Mouse (Mus musculus): ENCODE data around the gene Amdhd2. TPM values are rescaled to one million over a fixed set of nuclear protein-coding genes. Genes with fewer than 3 reads are reported as not detected.

The Amdhd2 gene
- polyA plus RNA-seq, 1 experiment, result 25.3 TPM

GRCm38 (mm10) chr17:24127592-24127991 lies 36.0 kb downstream of the Amdhd2 start:
- Histone ChIP-seq H3K9ac (ENCODE audit: low read depth, poor library complexity, severe bottlenecking) (no peak overlapping the region), H3K4me1 (ENCODE audit: control insufficient read depth, insufficient read depth, low read length) (peaks cover 6% of the 10 kb centered on the region), H3K36me3 (ENCODE audit: control insufficient read depth, insufficient read depth, low read length, poor library complexity, severe bottlenecking) (no peaks in the 10 kb centered on the region), H3K27me3 (ENCODE audit: control insufficient read depth, insufficient read depth, low read length, poor library complexity, severe bottlenecking) (no peaks in the 10 kb centered on the region), H3K9me3 (replicated peaks; ENCODE audit: control insufficient read depth, insufficient read depth, low read length, poor library complexity, severe bottlenecking) (no peaks in the 10 kb centered on the region), H3K27ac (ENCODE audit: insufficient read depth, low read length) (no peak overlapping the region), H3K4me3 (ENCODE audit: low read depth, low read length) (no peak overlapping the region)
- TF ChIP-seq CTCF (IDR thresholded peaks at IDR 0.05; ENCODE audit: low read depth, low read length), result no peak
- TF ChIP-seq POLR2A (IDR thresholded peaks at IDR 0.05; ENCODE audit: insufficient read depth, low read length), result no peak

- Histone ChIP-seq H3K4me3 (ENCODE audit: low read depth, low read length) (no peak overlapping the region), H3K9me3 (replicated peaks; ENCODE audit: control insufficient read depth, insufficient read depth, low read length, poor library complexity, severe bottlenecking) (no peaks in the 10 kb centered on the region), H3K36me3 (ENCODE audit: control insufficient read depth, insufficient read depth, low read length, poor library complexity, severe bottlenecking) (no peaks in the 10 kb centered on the region), H3K27ac (ENCODE audit: insufficient read depth, low read length) (no peak overlapping the region), H3K27me3 (ENCODE audit: control insufficient read depth, insufficient read depth, low read length, poor library complexity, severe bottlenecking) (no peaks in the 10 kb centered on the region), H3K4me1 (ENCODE audit: control insufficient read depth, insufficient read depth, low read length) (peaks cover 6% of the 10 kb centered on the region), H3K9ac (ENCODE audit: low read depth, poor library complexity, severe bottlenecking) (no peak overlapping the region)
- TF ChIP-seq EP300 (IDR thresholded peaks at IDR 0.05; ENCODE audit: insufficient read depth, low read depth, low read length) (no peak), CTCF (IDR thresholded peaks at IDR 0.05; ENCODE audit: low read depth, low read length) (no peak), POLR2A (IDR thresholded peaks at IDR 0.05; ENCODE audit: insufficient read depth, low read length) (no peak)
These were observed 36.8 kb downstream of the Amdhd2 start for GRCm38 (mm10) chr17:24126801-24127200.

GRCm38 (mm10) chr17:24119446-24119845 lies 44.1 kb downstream of the Amdhd2 start:
- TF ChIP-seq POLR2A (IDR thresholded peaks at IDR 0.05; ENCODE audit: insufficient read depth, low read length), result no peak
- TF ChIP-seq CTCF (IDR thresholded peaks at IDR 0.05; ENCODE audit: low read depth, low read length), result no peak
- no peak for TF ChIP-seq EP300 (IDR thresholded peaks at IDR 0.05; ENCODE audit: insufficient read depth, low read depth, low read length)
- Histone ChIP-seq H3K36me3 (ENCODE audit: control insufficient read depth, insufficient read depth, low read length, poor library complexity, severe bottlenecking) (no peaks in the 10 kb centered on the region), H3K27me3 (ENCODE audit: control insufficient read depth, insufficient read depth, low read length, poor library complexity, severe bottlenecking) (no peaks in the 10 kb centered on the region), H3K9me3 (replicated peaks; ENCODE audit: control insufficient read depth, insufficient read depth, low read length, poor library complexity, severe bottlenecking) (no peaks in the 10 kb centered on the region), H3K4me1 (ENCODE audit: control insufficient read depth, insufficient read depth, low read length) (no peaks in the 10 kb centered on the region), H3K9ac (ENCODE audit: low read depth, poor library complexity, severe bottlenecking) (no peak overlapping the region), H3K27ac (ENCODE audit: insufficient read depth, low read length) (no peak overlapping the region), H3K4me3 (ENCODE audit: low read depth, low read length) (no peak overlapping the region)

GRCm38 (mm10) chr17:24113031-24113430 lies 50.5 kb downstream of the Amdhd2 start:
- no peak for TF ChIP-seq EP300 (IDR thresholded peaks at IDR 0.05; ENCODE audit: insufficient read depth, low read depth, low read length)
- no peak overlapping the region for H3K9ac ChIP-seq (ENCODE audit: low read depth, poor library complexity, severe bottlenecking)
- H3K4me3 ChIP-seq (ENCODE audit: low read depth, low read length), result no peak overlapping the region
- no peaks in the 10 kb centered on the region for H3K4me1 ChIP-seq (ENCODE audit: control insufficient read depth, insufficient read depth, low read length)
- H3K27me3 ChIP-seq (ENCODE audit: control insufficient read depth, insufficient read depth, low read length, poor library complexity, severe bottlenecking), result no peaks in the 10 kb centered on the region
- H3K27ac ChIP-seq (ENCODE audit: insufficient read depth, low read length), result no peak overlapping the region
- H3K9me3 ChIP-seq (replicated peaks; ENCODE audit: control insufficient read depth, insufficient read depth, low read length, poor library complexity, severe bottlenecking), result no peaks in the 10 kb centered on the region
- peaks cover 9% of the 10 kb centered on the region for H3K36me3 ChIP-seq (ENCODE audit: control insufficient read depth, insufficient read depth, low read length, poor library complexity, severe bottlenecking)

- no peak overlapping the region for H3K9ac ChIP-seq (ENCODE audit: low read depth, poor library complexity, severe bottlenecking)
- no peak overlapping the region for H3K4me3 ChIP-seq (ENCODE audit: low read depth, low read length)
- H3K27me3 ChIP-seq (ENCODE audit: control insufficient read depth, insufficient read depth, low read length, poor library complexity, severe bottlenecking), result no peaks in the 10 kb centered on the region
- no peak for TF ChIP-seq POLR2A (IDR thresholded peaks at IDR 0.05; ENCODE audit: insufficient read depth, low read length)
- no peak for TF ChIP-seq CTCF (IDR thresholded peaks at IDR 0.05; ENCODE audit: low read depth, low read length)
- no peak for TF ChIP-seq EP300 (IDR thresholded peaks at IDR 0.05; ENCODE audit: insufficient read depth, low read depth, low read length)
- no peak overlapping the region for H3K27ac ChIP-seq (ENCODE audit: insufficient read depth, low read length)
- H3K4me1 ChIP-seq (ENCODE audit: control insufficient read depth, insufficient read depth, low read length), result no peaks in the 10 kb centered on the region
- no peaks in the 10 kb centered on the region for H3K9me3 ChIP-seq (replicated peaks; ENCODE audit: control insufficient read depth, insufficient read depth, low read length, poor library complexity, severe bottlenecking)
- H3K36me3 ChIP-seq (ENCODE audit: control insufficient read depth, insufficient read depth, low read length, poor library complexity, severe bottlenecking), result peaks cover 9% of the 10 kb centered on the region
These were observed 52.3 kb downstream of the Amdhd2 start for GRCm38 (mm10) chr17:24111256-24111655.

GRCm38 (mm10) chr17:24108896-24109295 lies 54.7 kb downstream of the Amdhd2 start:
- Histone ChIP-seq H3K4me3 (ENCODE audit: low read depth, low read length) (no peak overlapping the region), H3K27ac (ENCODE audit: insufficient read depth, low read length) (no peak overlapping the region), H3K9me3 (replicated peaks; ENCODE audit: control insufficient read depth, insufficient read depth, low read length, poor library complexity, severe bottlenecking) (no peaks in the 10 kb centered on the region), H3K36me3 (ENCODE audit: control insufficient read depth, insufficient read depth, low read length, poor library complexity, severe bottlenecking) (peaks cover 9% of the 10 kb centered on the region), H3K9ac (ENCODE audit: low read depth, poor library complexity, severe bottlenecking) (no peak overlapping the region), H3K4me1 (ENCODE audit: control insufficient read depth, insufficient read depth, low read length) (no peaks in the 10 kb centered on the region), H3K27me3 (ENCODE audit: control insufficient read depth, insufficient read depth, low read length, poor library complexity, severe bottlenecking) (no peaks in the 10 kb centered on the region)
- TF ChIP-seq CTCF (IDR thresholded peaks at IDR 0.05; ENCODE audit: low read depth, low read length) (no peak), EP300 (IDR thresholded peaks at IDR 0.05; ENCODE audit: insufficient read depth, low read depth, low read length) (no peak), POLR2A (IDR thresholded peaks at IDR 0.05; ENCODE audit: insufficient read depth, low read length) (no peak)

Other genes starting within 250 kb of the Amdhd2 start
- not detected in 2 replicates for gene Dcpp3, start 246.3 kb downstream of the Amdhd2 start, polyA plus RNA-seq (2011; ENCODE audit: insufficient read depth, insufficient read length, low read depth, missing spikeins)
- not detected in 2 replicates for gene Sbp, start 222.1 kb downstream of the Amdhd2 start, polyA plus RNA-seq (2011; ENCODE audit: insufficient read depth, insufficient read length, low read depth, missing spikeins)
- not detected in 2 replicates for gene Sbpl, start 208.5 kb downstream of the Amdhd2 start, polyA plus RNA-seq (2011; ENCODE audit: insufficient read depth, insufficient read length, low read depth, missing spikeins)
- not detected in 2 replicates for gene Prss30, start 183.2 kb downstream of the Amdhd2 start, polyA plus RNA-seq (2011; ENCODE audit: insufficient read depth, insufficient read length, low read depth, missing spikeins)
- gene Prss22, start 165.7 kb downstream of the Amdhd2 start, polyA plus RNA-seq (2011; ENCODE audit: insufficient read depth, insufficient read length, low read depth, missing spikeins), result 0.45 TPM in 1 of 2 replicates, not detected in the other
- gene Prss27, start 125.6 kb downstream of the Amdhd2 start, polyA plus RNA-seq (2011; ENCODE audit: insufficient read depth, insufficient read length, low read depth, missing spikeins), result not detected in 2 replicates
- gene Kctd5, start 90.3 kb downstream of the Amdhd2 start, polyA plus RNA-seq (2011; ENCODE audit: insufficient read depth, insufficient read length, low read depth, missing spikeins), result 66.4 and 68.4 TPM in 2 replicates
- gene Pdpk1, start 12.8 kb downstream of the Amdhd2 start, polyA plus RNA-seq (2011; ENCODE audit: insufficient read depth, insufficient read length, low read depth, missing spikeins), result 44.7 and 45.0 TPM in 2 replicates
- gene Atp6v0c, start 5.9 kb upstream of the Amdhd2 start, polyA plus RNA-seq (2011; ENCODE audit: insufficient read depth, insufficient read length, low read depth, missing spikeins), result 254 and 307 TPM in 2 replicates
- 14.4 and 16.6 TPM in 2 replicates for gene Tbc1d24, start 41.8 kb upstream of the Amdhd2 start, polyA plus RNA-seq (2011; ENCODE audit: insufficient read depth, insufficient read length, low read depth, missing spikeins)
- 0.88 and 0.96 TPM in 2 replicates for gene Ntn3, start 45.8 kb upstream of the Amdhd2 start, polyA plus RNA-seq (2011; ENCODE audit: insufficient read depth, insufficient read length, low read depth, missing spikeins)
- gene Tedc2, start 57.1 kb upstream of the Amdhd2 start, polyA plus RNA-seq (2011; ENCODE audit: insufficient read depth, insufficient read length, low read depth, missing spikeins), result 21.0 and 24.5 TPM in 2 replicates
- 133 and 151 TPM in 2 replicates for gene Ccnf, start 87.7 kb upstream of the Amdhd2 start, polyA plus RNA-seq (2011; ENCODE audit: insufficient read depth, insufficient read length, low read depth, missing spikeins)
- gene Abca17, start 187.3 kb upstream of the Amdhd2 start, polyA plus RNA-seq (2011; ENCODE audit: insufficient read depth, insufficient read length, low read depth, missing spikeins), result not detected in 2 replicates
- gene Abca3, start 188.2 kb upstream of the Amdhd2 start, polyA plus RNA-seq (2011; ENCODE audit: insufficient read depth, insufficient read length, low read depth, missing spikeins), result 15.1 and 15.4 TPM in 2 replicates

Data from ES-Bruce4 (cell line).